Mouse (Mus musculus) cortical plate, adult 2 months (tissue): ENCODE data around the gene Map3k9.

ENCODE experiments used
- CTCF ChIP-seq: fragments of 200-500 bp; IDR thresholded peaks from 2 replicates; pipeline ENCODE4 v1.5.1; 2011; ENCODE audit warnings: mild to moderate bottlenecking, control low read depth, low read length; ENCODE audit not compliant: insufficient read depth; ENCODE audit errors: extremely low read depth
- POLR2A ChIP-seq: fragments of 200-500 bp; IDR thresholded peaks from 2 replicates; pipeline ENCODE4 v1.6.1; 2011; ENCODE audit warnings: mild to moderate bottlenecking, low read length, control low read depth; ENCODE audit not compliant: insufficient read depth; ENCODE audit errors: extremely low read depth

- TF ChIP-seq CTCF (no peak), POLR2A (no peak)
Measured at GRCm38 (mm10) chr12:81817126-81817505, 36.1 kb upstream of the Map3k9 start.
